Mouse (Mus musculus): Measurements from ENCODE around the gene Sft2d2. TPM values are rescaled to one million over a fixed set of nuclear protein-coding genes. Genes with fewer than 3 reads are reported as not detected.
A peak's percentile ranks its signal among the peaks of the same experiment; 100 is the strongest.

Gene Sft2d2
- total RNA-seq (2021) = 10 to 100 TPM; 14.8 to 17.2 TPM

DNA sequence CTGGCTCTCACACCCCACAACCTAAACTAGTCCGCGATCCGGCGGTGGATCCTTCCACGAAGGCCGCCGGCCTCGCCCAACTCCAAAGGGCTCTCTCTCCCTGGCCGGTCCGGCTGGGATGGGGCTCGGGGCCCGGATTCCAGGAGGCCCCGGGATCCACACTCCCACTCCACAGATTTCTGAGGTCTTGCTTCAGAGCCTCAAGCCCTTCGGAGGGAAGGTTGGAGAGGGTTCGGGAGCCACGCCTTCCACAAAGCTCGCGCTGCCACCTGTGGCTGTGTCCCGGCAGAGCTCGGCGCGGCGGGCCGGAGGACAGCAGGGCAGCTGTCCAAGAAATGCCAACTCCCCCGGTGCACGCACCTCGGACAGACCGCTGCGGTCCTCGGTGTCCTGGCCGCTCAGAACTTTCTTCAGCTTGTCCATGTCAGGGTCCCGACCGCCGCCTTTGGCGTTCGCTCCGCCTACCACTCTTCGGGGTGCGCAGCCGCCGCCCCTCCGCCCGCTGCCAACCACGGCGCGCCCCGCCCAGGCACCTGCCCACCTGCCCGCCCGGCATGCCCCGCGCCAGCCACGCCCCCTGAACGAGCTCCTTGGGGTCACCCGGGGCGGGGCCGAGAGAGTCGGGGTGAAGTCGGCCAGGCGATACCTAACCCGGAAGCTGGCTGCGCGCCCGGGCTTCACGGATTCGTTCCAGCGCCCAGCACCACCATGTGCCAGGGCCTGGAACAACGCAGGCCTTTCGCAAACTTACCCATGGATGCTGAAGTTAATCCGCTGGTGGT, at the start of gene Sft2d2:
Gene Sft2d2, minus strand, starts transcription at position 559 of the 782 bp plus-strand sequence.
- peak; percentile 84 to 88 for DNase-seq
- intact Hi-C loops (cut with DNase I) = loop anchor here (2.0 to 5.0 kb wide), 2 partner anchors 45 to 1193 kb away; no protein-coding TSS in a partner anchor

DNA sequence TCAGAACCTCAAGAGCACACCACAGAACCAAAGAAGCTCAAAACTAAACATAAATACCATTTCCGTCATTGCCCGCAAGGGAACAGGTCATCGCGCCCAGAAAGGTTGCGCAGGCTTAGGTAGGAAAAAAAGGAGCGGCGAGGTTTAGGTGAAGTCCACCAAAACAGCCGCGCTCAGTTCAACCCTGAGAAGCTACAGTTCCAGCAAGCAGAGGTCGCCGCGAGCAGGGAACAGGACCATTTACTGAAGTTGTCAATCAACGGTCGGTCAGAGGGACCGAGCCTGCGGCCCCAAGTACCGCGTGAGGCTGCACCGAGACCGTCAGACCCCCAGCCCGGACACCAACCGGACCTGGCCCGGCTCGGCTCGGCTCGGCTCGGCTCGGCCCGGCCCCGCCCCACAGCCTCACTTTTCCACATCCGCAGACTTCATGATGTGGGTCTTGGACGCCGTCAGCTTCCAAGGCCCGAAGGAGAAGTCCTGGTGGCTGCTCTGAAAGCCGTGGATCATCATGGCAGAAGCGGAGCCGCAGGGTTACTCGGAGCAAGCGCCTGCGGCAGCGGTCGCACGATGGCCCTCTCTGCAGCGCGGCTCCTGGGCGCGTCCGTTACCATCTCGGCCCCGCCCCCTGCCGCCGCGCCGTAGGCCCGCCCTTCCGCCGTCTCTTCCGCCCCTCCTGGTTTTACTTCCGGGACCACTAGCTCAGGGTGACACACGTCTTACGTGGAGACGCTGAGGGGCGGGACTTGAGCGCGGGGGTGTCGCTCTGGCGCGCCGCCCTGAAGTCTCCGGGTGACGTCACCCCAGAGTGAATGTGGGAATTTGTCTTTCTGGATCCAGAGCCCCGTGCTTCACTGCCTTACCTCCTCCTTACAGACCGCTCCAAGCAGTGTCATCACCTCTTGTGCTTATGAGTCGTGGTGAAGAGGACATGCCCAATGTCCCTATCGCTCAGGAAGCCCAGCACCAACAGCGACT, 42.4 kb upstream of the Sft2d2 start, which contains the start of gene Tiprl:
Gene Tiprl, minus strand, starts transcription at position 676 of the 978 bp plus-strand sequence.
- intact Hi-C loops (cut with DNase I) = loop anchor here (5.0 to 10.0 kb wide), 4 partner anchors 86 to 922 kb away; partner anchors contain the start of genes Dcaf6, Mpc2 and Pou2f1
- peak; percentile 96 to 98 for DNase-seq

GRCm38 (mm10) chr1:165235846-165236245, 41.6 kb upstream of the Sft2d2 start:
- DNase-seq = no peak
- intact Hi-C loops (cut with DNase I) = loop anchor here (5.0 to 10.0 kb wide), 4 partner anchors 86 to 921 kb away; partner anchors contain the start of genes Dcaf6, Mpc2 and Pou2f1

DNA sequence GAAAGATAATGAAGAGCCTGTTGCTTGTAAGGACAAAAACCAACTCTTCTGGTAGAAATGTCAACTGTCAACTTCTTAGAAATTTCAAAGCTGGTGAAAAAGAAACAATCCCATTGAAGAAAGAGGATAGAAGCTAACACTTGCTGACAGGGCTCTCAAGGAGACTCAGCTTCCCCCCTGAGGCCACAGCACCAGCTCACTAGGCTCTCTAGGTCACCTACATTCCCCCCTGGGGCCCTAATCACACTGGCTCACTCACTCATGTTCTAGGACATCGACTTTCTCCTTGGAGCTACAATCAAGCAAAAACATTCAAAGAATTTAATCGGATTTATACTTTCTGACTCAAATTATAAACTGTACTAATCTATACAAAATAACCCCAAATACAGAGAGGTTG, 39.6 kb upstream of the Sft2d2 start:
- intact Hi-C loops (cut with DNase I) = loop anchor here (10.0 kb wide), 1 partner anchor 919 kb away; no protein-coding TSS in a partner anchor
- DNase-seq = no peak

GRCm38 (mm10) chr1:165230691-165231090, 36.5 kb upstream of the Sft2d2 start:
- DNase-seq = no peak

GRCm38 (mm10) chr1:165229577-165229976, 35.3 kb upstream of the Sft2d2 start:
- intact Hi-C loops (cut with DNase I) = no loop called here
- DNase-seq = no peak

More at GRCm38 (mm10) chr1:165230691-165231090, 36.5 kb upstream of the Sft2d2 start:
- intact Hi-C loops (cut with DNase I) = loop anchor here (10.0 kb wide), 1 partner anchor 916 kb away; no protein-coding TSS in a partner anchor

- no peak for DNase-seq
- intact Hi-C loops (cut with DNase I) = no loop called here
Observed at GRCm38 (mm10) chr1:165217023-165217589, 22.9 kb upstream of the Sft2d2 start.

- DNase-seq = no peak
- intact Hi-C loops (cut with DNase I) = no loop called here
Observed at GRCm38 (mm10) chr1:165215831-165216230, 21.6 kb upstream of the Sft2d2 start.

DNA sequence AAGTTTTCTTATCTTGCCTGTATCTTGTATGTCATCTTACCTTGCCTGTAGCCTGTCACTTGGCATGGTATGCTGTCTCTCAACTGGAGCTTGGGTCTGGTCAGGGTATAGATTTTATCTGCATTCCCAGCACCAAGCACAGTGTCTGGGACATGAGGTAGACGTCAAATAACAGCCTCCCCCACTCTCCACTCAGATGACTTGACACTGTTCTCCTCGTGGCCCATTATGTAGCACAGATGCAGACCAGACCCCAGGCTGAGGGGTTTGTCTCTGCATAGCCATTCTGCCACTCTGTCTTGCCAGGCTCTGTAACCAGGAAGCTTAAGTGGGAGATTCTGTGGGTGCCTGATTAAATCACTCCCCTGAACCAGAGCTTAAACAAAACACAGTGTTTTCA, 11.4 kb upstream of the Sft2d2 start:
- intact Hi-C loops (cut with DNase I) = no loop called here
- no peak for DNase-seq

DNA sequence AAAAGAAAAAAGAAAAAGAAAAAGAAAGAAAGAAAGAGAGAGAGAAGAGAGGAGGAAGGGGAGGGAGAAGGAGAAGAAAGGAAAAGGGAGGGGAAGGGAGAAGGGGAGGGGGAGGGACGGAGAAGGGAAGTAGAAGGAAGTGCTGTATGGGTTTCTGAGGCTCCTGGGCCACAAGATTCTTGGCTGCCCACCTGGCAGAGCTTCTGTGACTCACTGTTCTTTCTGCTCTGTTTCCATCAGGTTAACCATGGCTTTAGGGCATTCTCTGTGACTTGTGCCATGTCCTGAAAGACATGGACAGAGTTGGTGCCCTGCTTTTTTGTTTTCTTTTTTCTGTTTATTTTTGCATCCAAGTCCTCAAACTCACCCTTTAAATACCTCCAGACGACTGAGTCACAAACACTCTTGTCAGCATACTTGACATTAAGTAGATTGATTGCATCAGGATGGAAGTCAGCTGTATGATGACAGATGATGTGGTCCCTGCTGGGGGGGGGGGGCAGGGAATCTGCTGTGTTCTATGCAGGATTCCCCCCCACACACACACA, 9.3 kb upstream of the Sft2d2 start:
- DNase-seq = no peak
- intact Hi-C loops (cut with DNase I) = no loop called here

GRCm38 (mm10) chr1:165201445-165202012, 7.3 kb upstream of the Sft2d2 start:
- intact Hi-C loops (cut with DNase I) = no loop called here
- no peak for DNase-seq

- no peak for DNase-seq
- intact Hi-C loops (cut with DNase I) = no loop called here
Observed at GRCm38 (mm10) chr1:165200748-165201147, 6.5 kb upstream of the Sft2d2 start.

DNA sequence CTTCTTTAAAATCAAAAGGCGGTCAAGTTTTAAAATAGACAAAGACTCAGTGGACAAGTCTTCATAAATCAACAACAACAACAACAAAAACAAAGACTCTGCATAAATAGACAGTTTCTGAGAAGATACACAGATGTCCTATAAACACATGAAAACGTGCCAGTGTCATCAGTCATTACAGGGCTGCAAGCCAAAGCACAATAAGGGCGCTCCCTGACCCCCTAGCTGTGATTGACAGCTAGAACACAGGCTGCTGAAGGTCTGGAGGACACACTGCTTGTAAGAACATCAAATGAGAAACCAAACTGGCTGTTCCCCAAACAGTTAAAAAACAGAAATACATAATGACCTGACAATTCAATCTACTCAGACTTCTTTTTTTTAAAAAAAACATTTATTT, 5.4 kb upstream of the Sft2d2 start:
- intact Hi-C loops (cut with DNase I) = no loop called here

GRCm38 (mm10) chr1:165198951-165199350, 4.7 kb upstream of the Sft2d2 start:
- intact Hi-C loops (cut with DNase I) = no loop called here
- DNase-seq = no peak

More for the DNA sequence above, 5.4 kb upstream of the Sft2d2 start:
- DNase-seq = no peak

DNA sequence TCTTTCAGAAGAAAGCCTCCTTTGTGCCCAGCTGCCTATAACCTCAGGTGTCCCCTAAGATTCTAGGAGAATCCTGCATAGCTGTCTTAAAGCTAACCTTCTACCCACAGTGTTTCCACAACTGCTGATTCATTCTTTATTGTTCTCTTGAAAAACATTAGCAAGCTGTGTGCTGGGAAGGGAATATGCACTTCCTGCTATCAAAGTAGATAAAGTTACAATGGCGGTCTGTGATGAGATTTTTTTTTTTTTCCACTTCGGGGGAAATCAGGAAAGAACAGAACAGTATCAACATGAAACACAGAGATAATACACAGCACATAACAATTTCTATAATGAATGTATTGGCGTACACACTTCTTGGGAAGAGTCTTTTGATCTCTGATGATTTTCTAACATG, 3.6 kb upstream of the Sft2d2 start:
- intact Hi-C loops (cut with DNase I) = no loop called here
- DNase-seq = no peak

- intact Hi-C loops (cut with DNase I) = loop anchor here (2.0 kb wide), 1 partner anchor 43 kb away; no protein-coding TSS in a partner anchor
- DNase-seq = no peak
Observed at GRCm38 (mm10) chr1:165195396-165195960, 1.2 kb upstream of the Sft2d2 start.

GRCm38 (mm10) chr1:165194662-165195013, 400 bp upstream of the Sft2d2 start:
- no peak for DNase-seq
- intact Hi-C loops (cut with DNase I) = loop anchor here (2.0 to 5.0 kb wide), 2 partner anchors 44 to 1193 kb away; no protein-coding TSS in a partner anchor

DNA sequence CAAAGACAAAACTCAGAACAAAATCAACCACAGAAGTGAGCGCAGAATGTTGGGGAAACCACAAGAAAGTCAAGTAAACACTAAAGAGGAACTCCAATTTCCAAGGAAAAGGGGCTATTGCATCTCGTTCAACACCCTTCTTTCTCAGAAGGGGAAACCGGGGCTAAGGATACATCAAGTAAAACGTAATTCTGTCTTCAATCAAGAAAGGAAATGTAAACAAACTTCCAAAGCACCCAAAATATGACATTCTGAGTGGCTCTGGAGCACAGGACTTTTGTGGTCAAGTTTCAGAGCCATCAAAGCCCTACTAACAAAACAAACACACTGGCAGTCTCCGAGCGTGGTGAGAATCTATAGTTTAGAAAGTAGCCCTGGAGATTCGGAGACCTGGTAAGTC, 812 bp downstream of the Sft2d2 start:
- intact Hi-C loops (cut with DNase I) = loop anchor here (5.0 kb wide), 1 partner anchor 1194 kb away; no protein-coding TSS in a partner anchor
- DNase-seq = no peak

DNA sequence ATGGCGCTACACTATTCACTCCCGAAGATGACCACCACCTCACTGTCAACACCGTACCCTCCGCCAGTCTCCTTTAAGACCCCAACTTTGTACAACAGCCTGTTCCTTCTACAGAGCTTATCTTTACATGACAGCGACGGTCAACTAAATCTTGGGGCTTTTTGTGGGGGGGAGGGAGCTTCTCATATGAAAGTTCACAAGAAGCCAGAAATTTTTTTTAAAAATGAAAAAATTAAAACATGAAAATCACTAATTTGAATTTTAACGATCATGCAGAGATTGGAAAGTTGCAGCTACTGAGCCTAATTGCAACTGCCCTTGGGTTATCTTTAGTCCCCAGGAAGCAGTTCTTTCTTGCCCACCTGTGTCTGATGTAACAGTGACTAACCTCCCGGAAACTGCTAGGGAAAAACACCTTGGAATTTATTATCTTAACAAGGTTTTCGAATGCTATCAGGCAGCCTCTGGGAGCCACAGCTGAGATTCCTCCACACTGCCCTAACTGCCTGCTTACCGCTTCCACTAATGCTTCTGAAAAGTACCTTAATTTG, 1.4 kb downstream of the Sft2d2 start:
- intact Hi-C loops (cut with DNase I) = loop anchor here (5.0 kb wide), 1 partner anchor 1195 kb away; no protein-coding TSS in a partner anchor
- no peak for DNase-seq

Data from heart, postnatal 36 days (tissue).